Mouse (Mus musculus) kidney, embryonic 14.5 days (tissue): ENCODE measurements at regions not wholly inside any gene's neighbourhood (a gene's known extent, or its start where the extent isn't known, plus 50 kb on each side); places are given as distances from the start of the nearest gene placed in this dataset.

Experiments used
- ATAC-seq: fragments of 200-750 bp; cut with Nextera tagmentation; 2 replicates; pipeline ENCODE4 v1.8.0; 2017; ENCODE audit warnings: moderate number of reproducible peaks, mild to moderate bottlenecking, moderate TSS enrichment, moderate library complexity; ENCODE audit not compliant: low FRiP score, low TSS enrichment
- H3K27ac ChIP-seq: fragments of 300-500 bp; sonication (generic); 2 replicates; pipeline ENCODE4 v1.5.1; 2014; ENCODE audit warnings: low read depth, mild to moderate bottlenecking, low read length, moderate library complexity, mixed read lengths
- H3K27me3 ChIP-seq: fragments of 300-500 bp; sonication (generic); 2 replicates; pipeline ENCODE4 v1.6.1; 2014; ENCODE audit warnings: mild to moderate bottlenecking, low read length; ENCODE audit not compliant: control insufficient read depth, insufficient read depth
- H3K36me3 ChIP-seq: fragments of 300-500 bp; sonication (generic); 2 replicates; pipeline ENCODE4 v1.6.1; 2014; ENCODE audit warnings: low read length, mixed read lengths; ENCODE audit not compliant: control insufficient read depth, insufficient read depth
- H3K4me1 ChIP-seq: fragments of 300-500 bp; sonication (generic); 2 replicates; pipeline ENCODE4 v1.6.1; 2014; ENCODE audit warnings: low read length, mixed read lengths; ENCODE audit not compliant: control insufficient read depth, insufficient read depth
- H3K4me2 ChIP-seq: fragments of 300-500 bp; sonication (generic); replicated peaks from 2 replicates; pipeline ENCODE4 v1.6.1; 2014; ENCODE audit warnings: low read depth, mild to moderate bottlenecking, low read length
- H3K4me3 ChIP-seq: fragments of 300-500 bp; sonication (generic); 2 replicates; pipeline ENCODE4 v1.5.1; 2014; ENCODE audit warnings: mild to moderate bottlenecking, low read length
- H3K9ac ChIP-seq: fragments of 300-500 bp; sonication (generic); 2 replicates; pipeline ENCODE4 v1.6.1; 2014; ENCODE audit warnings: low read depth, mild to moderate bottlenecking, low read length, moderate library complexity
- H3K9me3 ChIP-seq: fragments of 300-500 bp; sonication (generic); 2 replicates; pipeline ENCODE4 v1.6.1; 2016; ENCODE audit warnings: low read length; ENCODE audit not compliant: control insufficient read depth
- WGBS: fragments of 180-500 bp; shearing (Covaris S2); extraction: QIAGEN DNeasy Blood & Tissue Kit; methylation state at CpG from one replicate; pipeline ENCODE4 v1.1.7; 2014; 5-methylcytosine and 5-hydroxymethylcytosine counted together

- Histone ChIP-seq H3K27me3 (no peaks in the 10 kb centered on the region), H3K4me2 (no peak overlapping the region), H3K27ac (no peak overlapping the region), H3K4me1 (no peaks in the 10 kb centered on the region), H3K4me3 (no peak overlapping the region), H3K9ac (no peak overlapping the region), H3K9me3 (no peaks in the 10 kb centered on the region), H3K36me3 (no peaks in the 10 kb centered on the region)
- 28% methylated on average over 5 of the region's 5 CpGs for WGBS
- no peak; the same call in 1 of the 2 replicates for ATAC-seq
Observed at GRCm38 (mm10) chr1:83896650-83897049, 467.3 kb downstream of the Pid1 start.

- H3K4me1 ChIP-seq, result no peaks in the 10 kb centered on the region
- peak; percentile 91 for ATAC-seq
- H3K36me3 ChIP-seq, result no peaks in the 10 kb centered on the region
- H3K9me3 ChIP-seq, result no peaks in the 10 kb centered on the region
- WGBS, result 22% methylated on average over 4 of the region's 4 CpGs
- no peak overlapping the region for H3K9ac ChIP-seq
- H3K4me2 ChIP-seq, result no peak overlapping the region
- H3K27me3 ChIP-seq, result no peaks in the 10 kb centered on the region
- no peak overlapping the region for H3K27ac ChIP-seq
- H3K4me3 ChIP-seq, result no peak overlapping the region
Observed at GRCm38 (mm10) chr1:83879109-83879399, 471.1 kb upstream of the Sphkap start.

- no peak overlapping the region for H3K4me3 ChIP-seq
- peak; percentile 95 for ATAC-seq
- no peaks in the 10 kb centered on the region for H3K9me3 ChIP-seq
Observed at GRCm38 (mm10) chr1:83878330-83879108, 470.5 kb upstream of the Sphkap start.

GRCm38 (mm10) chr1:83870853-83871567, 463.0 kb upstream of the Sphkap start:
- H3K4me1 ChIP-seq, result 0 out of 2 replicates have a peak, but pooled peaks cover 4% of the 10 kb centered on the region
- H3K4me2 ChIP-seq, result no peak overlapping the region
- no peak overlapping the region for H3K9ac ChIP-seq
- no peak overlapping the region for H3K4me3 ChIP-seq
- H3K9me3 ChIP-seq, result no peaks in the 10 kb centered on the region
- 20% methylated on average over 5 of the region's 5 CpGs for WGBS
- H3K27me3 ChIP-seq, result no peaks in the 10 kb centered on the region
- peak; percentile 91 for ATAC-seq
- no peaks in the 10 kb centered on the region for H3K36me3 ChIP-seq
- peak overlapping the region; percentile 44; the same call in 1 of the 2 replicates for H3K27ac ChIP-seq

More at GRCm38 (mm10) chr1:83878330-83879108, 470.5 kb upstream of the Sphkap start:
- Histone ChIP-seq H3K36me3 (no peaks in the 10 kb centered on the region), H3K4me1 (no peaks in the 10 kb centered on the region), H3K4me2 (no peak overlapping the region), H3K9ac (no peak overlapping the region), H3K27me3 (no peaks in the 10 kb centered on the region), H3K27ac (no peak overlapping the region)
- WGBS, result 35% methylated on average over 8 of the region's 8 CpGs

GRCm38 (mm10) chr1:83869046-83869445, 461.0 kb upstream of the Sphkap start:
- Histone ChIP-seq H3K4me2 (no peak overlapping the region), H3K4me3 (no peak overlapping the region), H3K27me3 (no peaks in the 10 kb centered on the region), H3K4me1 (0 out of 2 replicates have a peak, but pooled peaks cover 4% of the 10 kb centered on the region), H3K27ac (no peak overlapping the region), H3K9ac (no peak overlapping the region), H3K36me3 (no peaks in the 10 kb centered on the region), H3K9me3 (no peaks in the 10 kb centered on the region)
- ATAC-seq, result no peak
- WGBS, result 95% methylated on average over 2 of the region's 2 CpGs

- 28% methylated on average over 1 of the region's 1 CpGs for WGBS
- Histone ChIP-seq H3K9me3 (no peaks in the 10 kb centered on the region), H3K27ac (no peak overlapping the region), H3K9ac (no peak overlapping the region), H3K36me3 (no peaks in the 10 kb centered on the region), H3K4me1 (no peaks in the 10 kb centered on the region), H3K27me3 (no peaks in the 10 kb centered on the region), H3K4me2 (no peak overlapping the region), H3K4me3 (no peak overlapping the region)
- no peak for ATAC-seq
Observed at GRCm38 (mm10) chr1:83862541-83862940, 454.5 kb upstream of the Sphkap start.

GRCm38 (mm10) chr1:83862128-83862527, 454.1 kb upstream of the Sphkap start:
- Histone ChIP-seq H3K9ac (no peak overlapping the region), H3K9me3 (no peaks in the 10 kb centered on the region), H3K4me3 (no peak overlapping the region), H3K4me1 (no peaks in the 10 kb centered on the region), H3K27ac (no peak overlapping the region), H3K27me3 (no peaks in the 10 kb centered on the region), H3K36me3 (no peaks in the 10 kb centered on the region), H3K4me2 (no peak overlapping the region)
- ATAC-seq, result no peak
- WGBS, result 58% methylated on average over 3 of the region's 3 CpGs

GRCm38 (mm10) chr1:83859732-83860424, 451.9 kb upstream of the Sphkap start:
- WGBS, result 91% methylated on average over 3 of the region's 3 CpGs

GRCm38 (mm10) chr1:83853996-83854395, 446.0 kb upstream of the Sphkap start:
- WGBS, result 88% methylated on average over 5 of the region's 5 CpGs
- Histone ChIP-seq H3K27ac (no peak overlapping the region), H3K4me1 (no peaks in the 10 kb centered on the region), H3K4me2 (no peak overlapping the region), H3K4me3 (no peak overlapping the region), H3K9ac (no peak overlapping the region), H3K36me3 (no peaks in the 10 kb centered on the region), H3K27me3 (no peaks in the 10 kb centered on the region), H3K9me3 (no peaks in the 10 kb centered on the region)
- no peak for ATAC-seq

More at GRCm38 (mm10) chr1:83859732-83860424, 451.9 kb upstream of the Sphkap start:
- no peak for ATAC-seq
- Histone ChIP-seq H3K27me3 (no peaks in the 10 kb centered on the region), H3K4me2 (no peak overlapping the region), H3K4me1 (no peaks in the 10 kb centered on the region), H3K27ac (no peak overlapping the region), H3K36me3 (no peaks in the 10 kb centered on the region), H3K9ac (no peak overlapping the region), H3K4me3 (no peak overlapping the region), H3K9me3 (no peaks in the 10 kb centered on the region)
